Mouse (Mus musculus) B cell, adult 67 days (primary cell): Measurements from ENCODE around the gene Scn8a. TPM values are rescaled to one million over a fixed set of nuclear protein-coding genes. Genes with fewer than 3 reads are reported as not detected.

Experiments used
- total RNA-seq, 2 experiments: library from RNA; stranded (reverse); gene quantifications; 4 replicates each; pipeline ENCODE4 v1.2.4; 2023

Gene Scn8a
- total RNA-seq = 1 to 10 TPM; 1.4 to 3.0 TPM

DNA sequence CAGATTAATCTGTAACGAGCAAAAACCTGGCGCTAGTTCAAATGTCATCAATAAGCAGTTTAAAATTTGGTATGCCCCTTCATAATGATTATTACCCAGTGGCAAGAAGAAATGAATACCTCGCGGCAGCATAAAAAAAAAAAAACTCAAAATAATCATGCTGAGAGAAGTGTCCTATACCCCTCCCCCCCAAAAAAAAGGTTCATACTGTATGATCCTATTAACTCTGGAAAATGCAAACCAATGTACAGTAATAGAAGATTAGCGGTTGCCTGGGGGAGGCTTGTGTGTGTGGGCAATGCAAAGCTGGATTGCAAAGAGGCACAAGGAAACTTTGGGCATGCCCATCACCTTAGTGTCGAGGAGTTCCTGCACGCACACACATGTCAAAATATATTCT is at the start of gene Scn8a:
TSS of gene Scn8a (plus strand) at position 301 of the 400 bp plus-strand sequence.

DNA sequence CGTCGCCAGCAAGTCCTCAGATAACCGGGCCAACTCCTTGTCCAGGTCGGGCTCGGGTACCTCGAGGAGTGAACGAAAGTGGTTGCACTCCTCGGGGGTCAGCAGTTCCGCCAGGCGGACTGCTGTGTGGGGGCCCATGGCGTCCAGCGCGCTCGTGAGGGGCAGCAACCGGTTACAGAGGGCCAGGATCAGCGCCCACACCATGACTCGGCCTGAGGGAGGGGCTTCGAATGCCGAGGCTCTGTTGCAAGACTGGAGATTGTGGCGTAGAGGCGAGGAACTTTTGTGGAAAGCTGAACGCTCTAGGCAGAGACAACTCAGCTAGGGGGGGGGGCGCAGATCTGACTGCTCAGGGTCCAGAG is 177.5 kb downstream of the Scn8a start, which contains the start of gene Gm47841:
TSS of gene Gm47841 (minus strand) at position 204 of the 362 bp plus-strand sequence.

DNA sequence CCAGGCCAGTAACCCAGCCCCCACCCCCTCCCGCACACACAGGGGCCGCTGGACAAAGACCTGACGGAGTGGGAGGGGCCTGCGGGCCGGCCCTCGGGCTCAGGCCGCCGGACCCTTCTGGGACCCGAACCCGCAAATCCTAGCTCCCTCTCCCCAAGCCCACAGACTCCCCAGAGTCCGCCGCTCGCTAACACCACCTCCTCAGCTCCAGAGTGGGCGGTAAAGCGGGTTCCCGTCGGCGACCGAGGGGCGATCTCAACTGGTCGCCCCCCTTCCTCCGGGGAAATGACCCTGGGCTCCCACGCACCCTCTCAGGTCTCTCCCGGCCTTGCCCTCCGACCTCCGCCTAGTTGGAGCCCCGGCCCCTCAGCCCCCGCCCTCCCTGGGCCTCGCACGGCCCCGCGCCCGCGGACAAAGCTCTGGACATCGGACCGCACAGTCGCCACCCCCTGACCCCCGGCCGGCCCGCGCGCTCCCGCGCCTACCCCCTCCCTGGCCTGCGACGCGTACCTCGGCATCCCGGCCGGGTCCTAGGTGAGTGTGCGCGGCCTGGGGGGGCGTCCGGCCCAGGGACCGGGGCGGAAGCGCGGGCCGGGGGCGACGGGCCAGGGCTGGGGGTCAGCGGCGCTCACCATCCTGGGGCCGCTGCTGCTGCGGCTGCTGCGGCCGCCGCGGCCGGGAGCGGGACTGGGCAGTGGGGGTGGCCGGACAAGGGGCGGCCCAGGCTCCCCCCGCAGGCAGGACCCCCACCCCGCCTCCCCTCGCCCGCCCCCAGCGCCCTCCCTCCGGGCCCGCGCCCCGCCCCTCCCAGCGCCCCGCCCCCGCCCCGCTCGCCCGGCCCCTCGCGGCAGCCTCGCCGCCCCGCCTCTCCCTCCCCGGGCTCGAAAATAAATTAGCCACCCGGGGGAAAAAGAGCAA is 208.4 kb downstream of the Scn8a start, which contains the start of gene Fignl2:
TSS of gene Fignl2 (minus strand) at position 755 of the 918 bp plus-strand sequence.

Other genes with a start within 250 kb of the Scn8a start
- 10 to 100 TPM; 13.0 to 17.7 TPM for gene Smagp, start 232.9 kb upstream of the Scn8a start, total RNA-seq
- 100 to 1,000 TPM; 193 to 209 TPM for gene Bin2, start 200.3 kb upstream of the Scn8a start, total RNA-seq
- gene Cela1, start 181.9 kb upstream of the Scn8a start, total RNA-seq = 1 to 10 TPM in 1 of 2 experiments, not detected in 1; 1.1 TPM
- 10 to 100 TPM; 30.1 to 30.2 TPM for gene Galnt6, start 140.5 kb upstream of the Scn8a start, total RNA-seq
- 10 to 100 TPM; 10.2 to 17.3 TPM for gene Slc4a8, start 108.1 kb upstream of the Scn8a start, total RNA-seq
- gene Gm47841, start 177.5 kb downstream of the Scn8a start, total RNA-seq = not detected
- not detected for gene Fignl2, start 208.7 kb downstream of the Scn8a start, total RNA-seq
- gene Ankrd33, start 245.9 kb downstream of the Scn8a start, total RNA-seq = not detected